Mouse (Mus musculus): ENCODE data around the gene Il6st.
"Not testable (repeated sequence)": the region's sequence is repeated elsewhere in the genome, so short reads cannot be mapped to it uniquely, and the experiment has no call there.

The Il6st gene

DNA sequence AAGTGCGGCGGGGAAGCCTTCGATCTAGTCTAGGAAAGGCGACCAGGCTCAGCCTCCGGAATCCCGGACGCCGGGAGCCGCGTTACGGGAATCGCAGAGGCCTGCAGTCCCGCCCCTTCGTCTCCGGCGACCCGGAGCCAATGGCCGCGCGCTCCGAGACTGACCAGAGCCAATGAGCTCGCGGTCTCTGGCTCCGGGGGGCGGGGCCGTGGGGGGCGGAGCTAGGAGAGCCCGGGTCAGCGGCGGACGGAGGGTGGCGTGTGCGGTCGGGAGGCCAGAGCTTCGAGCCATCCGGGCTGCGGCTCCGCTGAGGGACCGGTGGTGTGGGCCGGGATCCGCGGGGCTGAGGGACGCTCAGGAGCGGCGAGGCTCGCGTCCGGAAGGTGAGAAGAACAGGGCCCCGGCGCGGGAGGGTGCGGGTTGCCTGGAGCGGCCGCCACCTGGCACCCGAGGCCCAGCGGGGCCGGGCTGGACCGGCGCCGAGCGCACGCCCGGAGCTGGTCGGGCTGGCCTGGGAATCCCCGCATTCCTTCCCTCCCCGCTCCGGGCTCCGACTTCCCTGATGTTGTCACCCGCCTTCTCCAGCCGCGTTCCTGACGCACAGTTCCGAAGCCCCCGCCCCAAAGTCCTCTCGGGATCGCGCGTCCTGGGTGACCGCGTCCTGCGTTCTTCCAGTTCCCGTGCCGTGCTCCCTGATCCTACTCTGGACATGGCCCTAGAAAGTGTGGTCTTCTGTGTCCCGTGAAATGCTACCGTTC, at the start of gene Il6st:
Gene Il6st, plus strand, starts transcription at position 203 of the 758 bp plus-strand sequence.
- in situ Hi-C loops (cut with MseI, MboI) = no loop called here

DNA sequence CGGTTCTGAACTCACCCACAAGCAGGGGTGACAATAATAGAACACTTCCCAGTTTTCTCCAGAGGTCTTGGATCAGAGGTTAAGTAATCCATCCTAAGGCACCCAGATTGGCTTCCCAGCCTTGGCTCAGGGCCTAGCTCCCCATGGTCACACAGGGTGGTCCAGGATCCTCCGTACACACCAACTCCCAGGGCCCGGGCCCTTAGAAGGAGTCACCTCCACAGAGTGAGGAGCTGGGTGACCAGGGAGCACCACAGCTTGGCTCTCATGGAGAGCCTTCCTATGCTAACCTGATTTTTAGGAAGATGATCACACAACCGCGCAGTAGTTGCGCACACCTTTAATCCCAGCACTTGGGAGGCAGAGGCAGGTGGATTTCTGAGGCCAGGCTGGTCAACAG, 48.0 kb upstream of the Il6st start:
- in situ Hi-C loops (cut with MseI, MboI) = no loop called here

DNA sequence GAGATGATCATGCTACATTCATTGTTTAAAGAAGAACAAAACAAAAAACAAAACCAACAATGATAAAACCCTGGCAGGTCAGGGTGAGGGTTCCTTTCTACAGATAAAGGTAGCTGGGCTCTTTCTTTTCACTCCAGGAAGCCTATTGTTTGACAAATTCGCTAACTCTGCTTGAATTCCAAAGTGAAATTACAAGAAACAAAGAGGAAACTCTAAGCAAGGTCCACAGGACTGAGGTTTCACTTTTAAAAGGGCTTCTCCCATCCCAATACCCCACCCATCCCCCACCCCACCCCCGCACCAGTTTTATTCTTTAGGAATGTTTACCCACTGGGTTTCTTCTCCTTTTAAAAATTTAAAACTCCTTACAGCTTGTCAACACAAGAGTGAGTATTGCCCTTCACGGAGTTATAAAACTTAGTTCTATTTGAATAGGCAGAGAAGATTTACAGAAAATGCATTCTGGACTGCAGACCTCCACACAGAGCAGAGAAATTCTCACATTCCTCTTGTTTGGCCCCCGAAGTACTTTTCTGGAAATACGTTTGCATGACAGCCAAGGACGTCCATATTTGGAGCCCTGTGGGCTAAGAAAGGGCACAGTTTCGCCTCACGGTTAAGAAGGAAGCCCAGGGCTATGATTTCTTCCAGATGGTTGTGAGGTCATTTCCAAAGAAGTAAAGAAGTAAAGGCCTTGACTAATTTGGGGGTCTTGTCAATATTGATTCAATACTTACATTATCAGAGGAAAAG, 47.3 kb upstream of the Il6st start:
- in situ Hi-C loops (cut with MseI, MboI) = no loop called here

DNA sequence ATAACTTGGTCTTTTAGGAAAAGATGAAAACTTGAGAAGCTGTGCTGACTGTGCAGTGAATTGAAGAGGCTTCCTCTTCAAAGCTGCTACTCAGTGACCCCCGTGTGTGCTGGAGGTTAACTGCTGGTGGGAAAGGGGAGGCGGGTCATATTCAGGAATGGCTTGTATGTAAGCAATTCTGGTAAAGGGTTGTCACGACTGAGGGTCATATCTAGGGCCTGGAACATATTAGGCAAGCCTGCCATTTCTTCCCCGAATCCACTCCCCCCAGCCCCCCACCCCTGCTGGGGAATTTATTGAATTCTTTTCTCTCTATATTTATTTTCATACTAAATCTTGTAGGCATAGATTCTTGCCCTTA, 46.7 kb upstream of the Il6st start:
- in situ Hi-C loops (cut with MseI, MboI) = no loop called here

DNA sequence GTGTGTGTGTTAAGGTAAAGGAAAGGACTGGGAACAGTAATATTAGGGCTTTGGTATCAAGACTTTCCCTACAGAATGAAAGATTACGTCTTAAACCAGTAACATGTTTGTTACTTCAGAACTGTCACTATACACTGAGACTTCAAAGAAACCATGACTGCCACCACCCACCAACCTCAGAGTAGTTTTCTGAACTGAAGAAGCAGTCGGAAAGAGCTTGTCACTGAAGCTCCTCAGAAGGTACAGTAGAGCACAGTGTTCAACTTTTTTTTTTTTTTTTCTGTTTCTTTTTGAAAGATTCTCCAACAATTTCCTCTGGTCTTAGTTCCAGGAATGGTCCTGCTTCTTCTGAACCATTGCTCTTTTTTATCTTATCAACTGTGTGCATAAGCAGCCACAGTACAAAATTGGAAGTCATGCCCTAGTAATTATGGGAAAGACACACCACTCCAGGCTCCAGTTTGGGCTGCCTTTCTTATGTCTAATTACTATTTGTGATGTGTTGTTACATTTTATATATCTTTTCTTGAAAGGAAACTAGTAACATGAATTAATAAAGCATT, 45.9 kb upstream of the Il6st start:
- in situ Hi-C loops (cut with MseI, MboI) = no loop called here

DNA sequence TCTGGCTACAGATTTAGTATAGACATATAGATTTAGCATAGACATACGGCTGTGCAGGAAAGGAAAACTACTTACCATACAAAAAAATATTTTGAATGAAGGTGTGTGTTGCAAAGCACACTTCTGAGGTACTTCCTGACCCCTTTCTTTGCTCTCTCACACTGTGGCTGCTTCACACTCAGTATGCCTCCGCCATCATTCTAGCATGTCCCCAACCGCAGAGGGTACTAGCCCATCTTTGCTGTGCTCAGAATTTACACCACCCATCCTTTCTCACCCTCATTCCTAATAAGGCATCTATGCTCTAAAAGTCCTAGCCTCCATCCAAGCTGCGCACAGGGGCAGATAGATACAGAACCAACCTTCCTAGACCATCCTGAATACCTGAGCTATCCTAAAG, 45.3 kb upstream of the Il6st start:
- in situ Hi-C loops (cut with MseI, MboI) = no loop called here

DNA sequence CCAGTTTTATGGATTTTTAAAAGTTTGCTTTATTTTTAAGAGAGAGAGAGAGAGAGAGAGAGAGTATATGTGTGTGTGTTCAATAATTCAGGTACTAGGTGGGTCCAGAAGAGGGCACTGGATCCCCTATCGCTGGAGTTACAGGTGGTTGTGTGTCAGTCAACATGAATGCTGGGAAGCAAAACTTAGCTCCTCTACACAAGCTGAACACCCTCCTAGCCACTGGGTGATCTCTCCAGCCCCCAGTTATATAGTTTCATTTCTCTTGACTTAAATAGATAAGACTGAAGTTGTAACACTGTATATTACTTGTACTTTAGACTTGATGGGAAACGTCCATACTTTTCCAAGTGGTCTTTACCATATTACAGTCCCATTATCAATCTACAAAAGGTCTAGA, 39.7 kb upstream of the Il6st start:
- in situ Hi-C loops (cut with MseI, MboI) = no loop called here

DNA sequence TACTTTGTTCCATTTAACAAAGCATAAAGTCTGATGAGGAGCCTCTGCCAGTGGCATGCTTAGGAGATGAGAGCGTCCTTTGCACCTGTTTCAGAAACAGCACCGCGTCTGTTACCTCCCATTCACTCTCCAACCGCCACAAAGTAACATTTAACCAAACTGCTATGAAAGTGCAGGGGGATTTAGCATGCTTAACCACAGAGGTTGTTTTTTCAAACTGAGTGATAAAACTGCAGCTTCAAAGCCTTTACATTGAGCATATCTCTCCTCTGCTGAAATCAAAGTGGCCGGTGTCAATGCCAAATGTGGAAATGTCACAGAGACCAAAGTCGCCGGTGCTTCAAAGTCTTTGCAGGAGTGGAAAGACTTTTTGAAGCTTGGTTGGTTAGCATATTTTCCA, 39.2 kb upstream of the Il6st start:
- in situ Hi-C loops (cut with MseI, MboI) = no loop called here

DNA sequence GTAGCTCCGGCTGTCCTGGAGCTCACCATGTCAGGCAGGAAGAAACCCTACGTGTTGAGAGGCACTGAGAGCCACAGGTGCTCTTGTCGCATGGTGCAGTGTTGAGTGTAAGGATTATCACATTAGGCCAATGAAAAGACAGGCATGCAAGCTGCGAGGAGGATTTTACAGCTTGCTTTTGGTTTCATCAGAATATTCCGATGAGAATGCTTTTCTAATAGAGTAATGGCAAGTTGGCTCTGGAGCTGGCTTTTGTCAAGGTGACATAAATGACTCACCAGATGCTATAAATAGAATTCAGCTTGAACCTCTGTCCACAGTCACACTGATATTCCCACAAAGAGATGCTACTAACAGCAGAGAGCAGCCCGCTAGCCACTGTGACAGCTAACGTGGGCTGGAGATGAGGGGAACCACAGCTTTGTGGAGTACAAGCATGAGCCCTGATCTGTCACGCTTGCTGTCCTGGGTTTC, 38.7 kb upstream of the Il6st start:
- in situ Hi-C loops (cut with MseI, MboI) = no loop called here

DNA sequence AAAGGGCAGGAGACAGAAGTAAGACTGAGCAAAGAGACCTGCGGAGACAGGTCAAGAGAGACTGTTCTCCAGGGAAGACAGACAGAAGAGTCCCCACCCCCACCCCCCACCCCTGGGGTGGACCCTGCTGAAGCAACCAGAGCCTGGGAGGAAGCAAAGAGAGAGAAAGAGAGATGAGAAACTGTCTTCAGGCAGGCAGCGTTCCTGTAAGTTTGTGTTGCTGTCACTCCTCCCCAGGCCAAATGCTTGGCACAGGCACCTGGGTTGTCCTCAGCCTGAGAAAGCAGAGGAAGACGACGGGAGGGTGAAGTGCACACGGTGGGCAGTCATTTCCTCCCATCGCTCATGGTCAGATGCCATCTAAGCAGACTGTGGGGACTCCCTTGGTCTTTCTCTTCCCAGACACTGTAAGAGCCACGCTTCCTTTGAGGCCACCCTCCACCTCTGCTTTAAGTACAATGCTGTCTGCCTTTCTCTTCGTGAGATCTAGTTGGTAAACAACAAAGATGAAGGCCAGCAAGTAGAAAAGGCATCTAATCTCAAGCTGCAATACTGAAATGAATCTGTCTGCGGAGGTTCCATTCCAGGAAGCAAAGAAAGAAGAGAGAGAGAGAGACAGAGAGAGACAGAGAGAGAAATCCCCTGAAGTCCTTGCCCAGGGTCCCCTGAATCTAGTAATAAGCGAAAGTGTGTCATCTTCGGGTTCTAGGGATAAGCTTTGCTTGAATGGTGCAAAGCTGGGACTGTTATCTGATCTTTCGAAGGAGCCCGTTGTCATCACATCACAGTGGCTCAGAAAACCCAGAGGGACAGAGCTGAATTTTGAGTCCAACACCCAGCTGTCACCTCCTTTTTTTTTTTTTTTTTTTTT, 37.4 kb upstream of the Il6st start:
- in situ Hi-C loops (cut with MseI, MboI) = no loop called here

DNA sequence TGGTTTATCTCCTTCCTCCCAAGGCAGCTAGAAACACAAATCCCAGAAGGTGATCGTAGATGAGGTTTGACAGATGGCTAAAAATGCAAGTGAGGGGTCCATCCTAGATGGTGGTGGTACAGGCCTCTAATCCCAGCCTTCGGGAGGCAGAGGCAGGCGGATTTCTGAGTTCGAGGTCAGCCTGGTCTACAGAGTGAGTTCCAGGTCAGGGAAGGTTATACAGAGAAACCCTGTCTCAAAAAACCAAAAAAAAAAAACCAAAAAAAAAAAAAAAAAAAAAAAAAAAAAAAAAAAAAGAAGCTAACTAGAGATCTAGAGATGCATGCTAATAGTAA, 36.8 kb upstream of the Il6st start:
- in situ Hi-C loops (cut with MseI, MboI) = not testable (repeated sequence)

DNA sequence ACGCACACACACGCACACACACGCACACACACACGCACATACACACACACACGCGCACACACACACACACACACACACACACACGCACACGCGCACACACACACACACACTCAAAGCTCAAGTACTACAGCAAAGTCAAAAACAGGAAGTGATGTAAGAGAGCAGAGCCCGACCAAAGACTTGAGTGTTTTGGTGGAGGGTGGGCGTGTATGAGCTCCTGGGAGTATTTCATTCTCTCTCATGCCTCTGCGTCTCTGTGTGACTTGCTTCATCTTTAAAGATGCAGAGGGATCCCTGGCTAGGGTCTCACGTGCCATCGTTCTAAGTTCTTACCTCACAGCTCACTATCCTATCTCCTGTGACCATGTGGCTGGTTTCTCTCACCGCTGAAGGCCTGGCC, 36.3 kb upstream of the Il6st start:
- in situ Hi-C loops (cut with MseI, MboI) = no loop called here

DNA sequence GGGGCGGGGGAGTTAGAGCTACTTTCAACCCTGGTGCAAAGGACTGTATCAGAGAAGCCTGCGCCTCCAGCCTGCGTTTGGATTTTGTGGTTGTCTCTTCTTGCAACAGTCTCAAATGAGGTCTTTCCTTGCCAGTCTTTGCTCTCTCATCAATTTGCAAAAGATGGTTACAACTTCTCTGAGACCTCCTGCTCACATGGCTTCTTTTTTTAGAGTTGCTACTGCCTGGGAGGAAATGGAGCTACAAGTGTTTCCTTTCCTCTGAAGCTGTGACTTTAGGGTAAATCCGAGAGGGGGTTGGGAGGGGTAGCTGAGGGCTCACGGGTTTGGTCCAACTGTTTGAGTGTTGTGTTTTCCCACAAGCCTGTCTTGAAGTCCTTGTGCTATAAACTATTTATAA, 30.6 kb upstream of the Il6st start:
- in situ Hi-C loops (cut with MseI, MboI) = no loop called here

DNA sequence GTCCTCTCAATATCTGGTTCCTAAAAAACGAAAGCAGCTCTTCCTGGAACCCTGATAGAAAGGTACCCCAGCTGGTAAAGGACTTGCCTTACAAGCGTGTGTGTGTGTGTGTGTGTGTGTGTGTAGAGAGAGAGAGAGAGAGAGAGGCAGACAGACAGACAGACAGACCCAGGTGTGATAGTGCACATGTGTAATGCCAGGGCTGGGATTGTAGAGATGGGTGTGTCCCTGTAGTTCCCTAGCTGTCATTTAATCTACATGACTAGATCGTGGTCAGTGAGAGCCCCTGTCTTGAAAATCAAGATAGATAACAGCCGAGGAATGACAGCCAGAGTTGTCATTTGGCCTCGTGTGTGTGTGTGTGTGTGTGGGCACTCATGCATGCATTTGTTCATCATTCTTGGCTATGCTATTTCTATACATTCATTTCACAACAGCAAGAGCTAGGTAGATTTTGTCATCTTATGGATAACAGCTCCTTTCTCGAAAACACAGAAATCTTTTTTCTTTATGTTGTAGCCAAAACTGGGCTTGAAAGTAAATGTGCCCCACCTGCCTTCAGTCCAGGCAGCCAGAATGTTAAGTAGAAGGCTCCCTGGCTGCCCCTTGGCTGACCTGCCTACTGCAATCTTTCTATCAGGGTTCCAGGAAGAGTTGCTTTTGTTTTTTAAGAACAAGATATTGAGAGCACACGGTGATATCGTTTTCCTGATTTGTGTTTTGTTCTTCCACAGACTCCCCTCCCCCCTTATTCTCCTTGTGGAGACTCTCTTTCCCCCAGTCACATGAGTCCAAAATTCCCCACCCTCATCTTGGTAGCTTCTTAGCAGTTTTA, 28.4 kb upstream of the Il6st start:
- in situ Hi-C loops (cut with MseI, MboI) = no loop called here

DNA sequence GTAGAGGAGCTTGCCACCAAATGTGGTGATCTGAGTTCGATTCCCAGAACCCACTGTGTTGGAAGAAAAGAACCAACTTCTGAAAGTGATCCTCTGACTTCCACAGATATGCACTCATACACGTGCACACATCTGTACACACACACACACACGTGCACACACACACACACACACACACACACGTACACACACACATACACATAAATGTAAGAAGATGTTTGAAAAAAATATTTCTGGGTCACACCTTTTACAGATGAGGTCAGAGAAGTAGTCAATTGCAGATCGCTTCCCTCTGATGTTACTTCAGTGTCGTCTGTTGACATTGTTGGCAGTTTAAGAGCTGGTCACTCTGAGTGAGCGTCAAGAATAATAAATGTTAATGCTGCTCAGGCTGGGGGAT, 27.6 kb upstream of the Il6st start:
- in situ Hi-C loops (cut with MseI, MboI) = no loop called here

DNA sequence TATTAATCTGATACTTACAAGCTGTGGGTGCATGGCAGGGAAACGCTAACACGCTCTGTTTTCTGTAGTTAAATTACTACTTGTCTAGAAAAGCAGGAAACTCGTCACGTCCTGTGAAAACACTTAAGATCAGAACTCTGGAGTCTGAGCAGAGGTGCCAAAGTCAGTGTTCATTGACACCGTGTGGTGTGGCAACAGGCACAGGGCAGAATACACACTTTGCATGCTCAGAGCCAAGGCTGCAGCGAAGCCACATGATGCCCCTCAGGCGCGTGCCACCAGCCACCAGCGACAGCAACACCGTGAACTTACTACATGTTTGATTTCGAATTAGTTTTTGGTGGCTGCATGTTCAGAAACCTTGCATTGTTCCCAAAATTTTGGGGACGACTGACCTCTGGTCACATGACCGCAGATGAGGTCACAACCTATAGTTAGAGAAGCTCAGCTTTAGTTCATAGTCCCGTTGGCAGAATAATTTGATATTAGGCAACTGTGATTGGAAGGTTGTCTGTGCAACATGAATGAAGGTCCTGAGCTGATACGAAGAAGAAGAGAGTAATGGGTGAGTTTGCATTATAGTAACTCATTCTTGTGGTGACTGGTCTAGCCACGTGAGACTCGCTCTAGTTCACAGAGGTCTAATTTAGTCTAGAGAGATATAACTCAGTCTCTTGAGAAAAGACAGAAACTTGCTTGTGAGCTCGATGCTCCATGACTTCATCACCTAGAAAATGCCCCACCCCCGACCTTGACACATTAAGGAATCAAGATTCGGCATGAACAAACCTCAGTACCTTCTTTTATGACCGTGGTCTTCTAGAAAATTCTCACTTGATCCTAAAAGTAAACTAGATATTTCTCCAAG, 25.6 kb upstream of the Il6st start:
- in situ Hi-C loops (cut with MseI, MboI) = no loop called here

DNA sequence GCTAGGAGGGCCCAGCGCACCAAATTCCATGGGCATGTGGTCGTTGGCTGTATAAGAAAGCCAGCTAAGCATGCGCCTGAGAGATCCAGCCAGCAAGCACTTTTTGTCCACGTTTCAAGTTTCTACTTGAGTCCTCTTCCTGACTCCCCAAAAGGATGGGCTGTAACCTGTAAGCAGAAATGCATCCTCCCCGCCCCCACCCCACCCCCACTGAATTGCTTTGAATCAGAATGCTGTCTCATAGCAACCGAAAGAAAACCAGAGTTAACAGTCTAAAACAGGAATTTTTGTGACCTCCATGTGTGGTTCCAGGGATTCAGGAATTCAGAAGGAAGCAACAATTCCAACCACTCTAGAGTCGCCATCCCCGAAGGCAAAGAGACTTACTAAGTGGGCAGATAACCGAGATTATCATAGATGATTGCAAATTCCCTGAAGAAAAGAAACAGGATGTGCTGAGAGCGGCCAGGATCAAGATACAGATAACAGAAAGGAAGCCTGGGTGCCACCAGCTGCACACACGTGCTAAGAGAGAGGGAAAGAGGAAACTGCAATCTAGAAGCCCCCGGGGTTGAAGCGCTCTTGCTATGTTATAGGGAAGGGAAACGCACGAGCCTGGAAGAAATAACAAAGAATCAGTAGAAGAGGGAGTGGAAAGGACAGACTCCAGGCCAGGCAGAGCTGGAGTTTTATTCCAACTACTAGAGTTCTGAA, 24.6 kb upstream of the Il6st start:
- in situ Hi-C loops (cut with MseI, MboI) = no loop called here

DNA sequence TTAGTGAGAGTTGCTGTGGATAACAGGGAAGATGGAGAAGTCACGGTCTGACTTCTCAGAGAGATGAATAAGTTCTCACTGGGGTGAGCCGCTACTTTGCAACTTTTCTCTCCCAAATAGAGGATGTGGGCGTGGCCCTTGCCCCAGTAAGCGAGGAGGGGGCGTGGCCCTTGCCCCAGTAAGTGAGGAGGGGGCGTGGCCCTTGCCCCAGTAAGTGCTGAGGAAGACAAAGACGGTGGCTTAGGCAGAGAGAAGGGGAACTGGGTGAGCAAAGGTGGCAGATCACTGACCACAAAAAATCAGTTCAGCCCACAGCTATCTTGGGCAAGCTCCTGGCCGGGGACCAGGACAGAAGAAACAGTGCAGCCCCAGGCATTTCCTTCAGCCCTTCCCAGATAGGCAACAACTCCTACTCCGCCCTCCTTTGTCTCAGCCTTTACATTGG, 23.9 kb upstream of the Il6st start:
- in situ Hi-C loops (cut with MseI, MboI) = no loop called here

DNA sequence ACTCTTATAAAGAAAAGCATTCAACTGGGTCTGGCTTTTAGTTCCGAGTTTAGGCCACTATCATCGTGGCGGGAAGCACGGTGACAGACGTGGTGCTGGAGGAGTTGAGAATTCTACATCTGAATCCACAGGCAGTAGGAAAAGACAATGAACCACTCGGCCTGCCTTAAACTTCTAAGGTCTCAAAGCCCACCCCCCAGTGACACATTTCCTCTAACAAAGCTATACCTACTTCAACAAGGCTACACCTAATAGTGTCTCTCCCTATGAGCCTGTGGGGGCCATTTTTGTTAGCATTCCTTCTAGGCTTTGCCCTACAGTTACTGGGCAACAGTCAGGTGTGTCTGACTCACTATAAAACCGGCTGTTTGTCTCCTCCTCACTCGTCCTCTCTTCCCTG, 23.2 kb upstream of the Il6st start:
- in situ Hi-C loops (cut with MseI, MboI) = no loop called here

Data from mouse trophoblast stem cell (cell line).